Mouse (Mus musculus): Measurements from ENCODE around the gene Kif21b. TPM values are rescaled to one million over a fixed set of nuclear protein-coding genes. Genes with fewer than 3 reads are reported as not detected.

The Kif21b gene
- 0.74 and 0.88 TPM in 2 replicates for polyA plus RNA-seq (2015; fragmentation: Nextera tagmentation; extraction: Ambion mirVana)

DNA sequence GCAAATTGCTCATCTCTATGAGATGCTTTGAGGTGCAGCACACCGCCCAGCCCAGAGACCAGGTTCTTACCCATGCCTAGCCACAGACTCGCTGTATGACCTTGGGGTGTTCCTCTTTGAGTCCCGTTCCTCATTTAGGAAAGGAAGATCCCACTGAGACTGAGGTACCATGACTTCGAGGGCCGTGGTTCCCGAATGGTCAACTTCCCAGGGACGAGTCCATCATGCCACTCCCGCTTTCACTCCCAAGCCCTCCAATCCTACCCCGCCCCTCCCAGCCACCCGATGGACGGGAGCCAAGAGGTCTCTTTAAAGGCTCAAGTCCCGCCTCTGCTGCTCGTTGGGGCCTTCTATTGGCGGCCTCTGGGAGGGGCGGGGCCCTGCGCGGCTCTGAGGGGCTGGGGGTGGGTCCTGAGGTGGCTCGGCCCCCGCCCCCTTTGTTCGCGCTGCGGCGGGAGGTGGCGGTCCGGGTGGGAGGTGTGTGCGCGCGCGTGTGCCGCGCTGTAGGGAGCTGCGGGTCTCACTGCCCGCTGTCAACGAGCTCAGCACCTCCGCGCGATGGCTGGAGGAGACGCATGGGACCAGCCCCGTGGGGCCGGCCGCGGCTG, at the start of gene Kif21b:
Kif21b (plus strand) TSS at position 439 of the 608 bp plus-strand sequence.
- 1% methylated on average over 42 of the region's 42 CpGs for WGBS

DNA sequence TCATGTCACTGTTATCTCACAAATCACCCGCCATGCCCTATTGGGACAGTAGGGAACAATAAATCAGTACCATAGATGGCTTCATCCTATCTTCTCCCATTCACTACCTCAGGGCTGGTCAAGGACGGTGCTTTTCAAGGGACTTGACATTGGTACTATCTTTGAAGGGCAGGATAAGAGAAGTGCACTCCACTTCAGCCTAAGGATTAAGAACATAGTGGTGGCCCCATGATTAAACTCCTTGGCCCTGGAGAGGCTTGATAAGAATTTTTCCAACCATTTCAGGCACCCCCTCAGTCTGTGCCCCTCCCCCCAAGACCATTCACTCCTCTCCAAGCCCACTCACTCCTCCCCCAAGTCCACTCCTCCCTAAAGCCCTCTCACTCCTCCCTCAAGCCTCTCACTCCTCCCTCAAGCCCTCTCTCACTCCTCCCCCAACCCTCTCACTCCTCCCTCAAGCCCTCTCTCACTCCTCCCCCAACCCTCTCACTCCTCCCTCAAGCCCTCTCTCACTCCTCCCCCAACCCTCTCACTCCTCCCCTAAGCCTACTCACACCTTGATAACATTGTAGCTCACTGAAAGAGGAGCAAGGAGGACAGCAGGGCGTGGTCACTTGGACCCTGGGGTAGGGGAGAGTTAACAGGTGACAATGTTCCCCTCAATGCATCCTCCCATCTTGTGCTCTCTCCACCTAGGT, 45.1 kb upstream of the Kif21b start:
- Histone ChIP-seq H3K4me1 (replicated peaks; ENCODE audit: insufficient read depth, low read length) (no peaks in the 10 kb centered on the region), H3K27ac (no peak overlapping the region), H3K9me3 (replicated peaks; ENCODE audit: low read length) (no peaks in the 10 kb centered on the region; the same call in 1 of the 2 replicates), H3K27me3 (ENCODE audit: insufficient read depth, low read length) (no peaks in the 10 kb centered on the region), H3K9ac (ENCODE audit: low read depth, low read length) (no peak overlapping the region), H3K4me3 (replicated peaks; ENCODE audit: low read depth, low read length) (no peak overlapping the region), H3K36me3 (ENCODE audit: insufficient read depth, low read length) (no peaks in the 10 kb centered on the region), H3K4me2 (ENCODE audit: low read length) (no peak overlapping the region)
- DNase-seq (ENCODE audit: low spot score) (no peak), ATAC-seq (replicated peaks; ENCODE audit: low FRiP score, low read depth) (no peak)
- WGBS, result 76% methylated on average over 3 of the region's 3 CpGs
- no peak for TF ChIP-seq CTCF (IDR thresholded peaks at IDR 0.05; ENCODE audit: low read depth)

More for the DNA sequence above, at the start of gene Kif21b:
- no peak for TF ChIP-seq CTCF (IDR thresholded peaks at IDR 0.05; ENCODE audit: low read depth)
- ATAC-seq (replicated peaks; ENCODE audit: low FRiP score, low read depth), result peak; percentile 89
- no peaks in the 10 kb centered on the region for H3K9me3 ChIP-seq (replicated peaks; ENCODE audit: low read length)
- no peaks in the 10 kb centered on the region for H3K36me3 ChIP-seq (ENCODE audit: insufficient read depth, low read length)
- H3K4me3 ChIP-seq (replicated peaks; ENCODE audit: low read depth, low read length), result peak within 1 kb of the TSS; percentile 66
- H3K9ac ChIP-seq (ENCODE audit: low read depth, low read length), result peak within 1 kb of the TSS; percentile 65
- peak within 1 kb of the TSS; percentile 100 for H3K4me2 ChIP-seq (ENCODE audit: low read length)
- peak; percentile 94 for DNase-seq (ENCODE audit: low spot score)
- H3K4me1 ChIP-seq (replicated peaks; ENCODE audit: insufficient read depth, low read length), result peaks cover 21% of the 10 kb centered on the region; the same call in 1 of the 2 replicates
- H3K27me3 ChIP-seq (ENCODE audit: insufficient read depth, low read length), result no peaks in the 10 kb centered on the region
- no peak within 1 kb of the TSS for H3K27ac ChIP-seq

DNA sequence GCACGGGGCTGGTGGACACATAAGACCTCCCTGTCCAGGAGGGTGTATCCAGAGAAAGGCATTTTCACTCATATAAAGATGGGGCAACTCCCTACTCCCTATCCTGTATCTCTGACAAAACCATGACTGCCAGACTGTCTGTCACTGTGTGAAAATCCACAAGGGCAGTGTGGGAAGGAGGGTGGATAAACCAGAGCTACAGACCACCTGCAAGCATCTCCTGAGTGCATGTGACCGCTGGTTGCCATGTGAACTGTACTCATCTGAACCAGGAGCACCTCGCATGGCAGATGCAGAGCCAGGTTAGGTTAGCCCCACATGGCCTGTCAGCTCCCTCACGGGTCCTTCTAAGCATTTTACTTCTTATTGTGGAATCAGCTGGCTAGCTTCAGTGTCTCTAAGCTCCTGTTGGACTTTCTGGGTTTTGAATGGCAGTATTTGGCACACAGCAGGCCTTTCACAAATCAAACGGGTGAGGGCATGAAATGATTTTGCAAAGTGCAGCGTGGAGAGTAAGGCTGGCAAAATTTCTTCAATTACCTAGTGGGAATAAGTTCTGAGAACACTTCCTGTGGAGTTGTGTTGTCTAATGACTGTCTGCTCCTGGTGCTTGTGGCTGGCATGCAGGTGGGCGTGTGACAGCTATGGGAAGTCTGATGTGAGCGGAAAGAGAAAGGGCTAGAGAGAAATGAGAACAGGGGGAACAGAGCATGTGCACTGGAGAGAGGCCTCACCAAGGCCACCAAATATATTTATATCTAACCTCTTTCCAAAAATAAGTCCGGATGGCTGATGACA, 41.6 kb upstream of the Kif21b start:
- TF ChIP-seq CTCF (IDR thresholded peaks at IDR 0.05; ENCODE audit: low read depth), result no peak
- Histone ChIP-seq H3K27me3 (ENCODE audit: insufficient read depth, low read length) (no peaks in the 10 kb centered on the region), H3K4me1 (replicated peaks; ENCODE audit: insufficient read depth, low read length) (no peaks in the 10 kb centered on the region), H3K9ac (ENCODE audit: low read depth, low read length) (no peak overlapping the region), H3K27ac (no peak overlapping the region), H3K9me3 (replicated peaks; ENCODE audit: low read length) (no peaks in the 10 kb centered on the region), H3K4me2 (ENCODE audit: low read length) (no peak overlapping the region), H3K4me3 (replicated peaks; ENCODE audit: low read depth, low read length) (no peak overlapping the region), H3K36me3 (ENCODE audit: insufficient read depth, low read length) (no peaks in the 10 kb centered on the region)
- no peak for ATAC-seq (replicated peaks; ENCODE audit: low FRiP score, low read depth)
- 75% methylated on average over 9 of the region's 9 CpGs for WGBS
- no peak for DNase-seq (ENCODE audit: low spot score)

DNA sequence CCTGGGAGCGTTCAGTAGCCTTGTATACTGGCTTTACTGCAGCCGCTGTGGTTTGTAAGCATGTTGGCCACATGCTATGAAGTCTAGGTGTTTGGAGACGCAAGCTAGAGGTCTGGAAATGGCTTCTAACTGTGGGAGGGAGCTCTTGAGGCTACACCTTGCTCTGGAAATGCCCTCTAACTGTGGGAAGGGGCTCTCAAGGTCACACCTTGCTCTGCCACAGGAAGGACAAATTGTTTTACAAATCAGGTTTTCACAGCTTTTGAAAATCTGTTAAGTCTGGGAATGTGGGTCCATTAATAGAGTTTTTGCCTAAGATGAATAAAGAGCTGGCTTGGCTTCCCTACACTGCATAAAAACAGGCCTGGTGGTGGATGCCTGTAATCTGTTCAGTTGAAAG, 37.5 kb upstream of the Kif21b start:
- Histone ChIP-seq H3K27ac (no peak overlapping the region), H3K4me2 (ENCODE audit: low read length) (no peak overlapping the region), H3K4me1 (replicated peaks; ENCODE audit: insufficient read depth, low read length) (no peaks in the 10 kb centered on the region), H3K36me3 (ENCODE audit: insufficient read depth, low read length) (no peaks in the 10 kb centered on the region), H3K9me3 (replicated peaks; ENCODE audit: low read length) (no peaks in the 10 kb centered on the region), H3K4me3 (replicated peaks; ENCODE audit: low read depth, low read length) (no peak overlapping the region), H3K9ac (ENCODE audit: low read depth, low read length) (no peak overlapping the region), H3K27me3 (ENCODE audit: insufficient read depth, low read length) (no peaks in the 10 kb centered on the region)
- DNase-seq (ENCODE audit: low spot score) (no peak), ATAC-seq (replicated peaks; ENCODE audit: low FRiP score, low read depth) (no peak)
- TF ChIP-seq CTCF (IDR thresholded peaks at IDR 0.05; ENCODE audit: low read depth), result no peak
- WGBS, result 77% methylated on average over 3 of the region's 3 CpGs

DNA sequence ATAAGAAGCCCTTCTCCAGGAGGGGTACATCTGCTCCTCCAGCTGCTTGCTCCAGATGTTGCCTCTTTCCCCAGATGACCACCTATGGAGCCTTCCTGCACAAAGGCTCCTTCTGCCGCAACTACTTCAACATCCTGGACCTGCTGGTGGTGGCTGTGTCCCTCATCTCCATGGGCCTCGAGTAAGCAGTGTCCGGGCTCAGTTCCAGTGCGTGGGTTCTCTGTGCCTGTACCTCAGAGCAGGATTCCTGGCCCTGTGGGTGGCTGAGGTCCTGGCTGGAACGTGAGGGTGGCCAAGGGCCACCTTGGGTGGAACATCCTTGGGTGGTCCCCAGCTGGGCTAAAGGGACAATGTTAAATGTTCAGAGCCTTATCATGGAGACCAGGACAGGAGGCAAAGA, 36.4 kb upstream of the Kif21b start:
- Histone ChIP-seq H3K9me3 (replicated peaks; ENCODE audit: low read length) (no peaks in the 10 kb centered on the region), H3K4me3 (replicated peaks; ENCODE audit: low read depth, low read length) (no peak overlapping the region), H3K27me3 (ENCODE audit: insufficient read depth, low read length) (no peaks in the 10 kb centered on the region), H3K4me1 (replicated peaks; ENCODE audit: insufficient read depth, low read length) (no peaks in the 10 kb centered on the region), H3K36me3 (ENCODE audit: insufficient read depth, low read length) (no peaks in the 10 kb centered on the region), H3K4me2 (ENCODE audit: low read length) (no peak overlapping the region), H3K9ac (ENCODE audit: low read depth, low read length) (no peak overlapping the region), H3K27ac (no peak overlapping the region)
- WGBS, result 88% methylated on average over 5 of the region's 5 CpGs
- TF ChIP-seq CTCF (IDR thresholded peaks at IDR 0.05; ENCODE audit: low read depth), result no peak
- DNase-seq (ENCODE audit: low spot score) (no peak), ATAC-seq (replicated peaks; ENCODE audit: low FRiP score, low read depth) (no peak)

DNA sequence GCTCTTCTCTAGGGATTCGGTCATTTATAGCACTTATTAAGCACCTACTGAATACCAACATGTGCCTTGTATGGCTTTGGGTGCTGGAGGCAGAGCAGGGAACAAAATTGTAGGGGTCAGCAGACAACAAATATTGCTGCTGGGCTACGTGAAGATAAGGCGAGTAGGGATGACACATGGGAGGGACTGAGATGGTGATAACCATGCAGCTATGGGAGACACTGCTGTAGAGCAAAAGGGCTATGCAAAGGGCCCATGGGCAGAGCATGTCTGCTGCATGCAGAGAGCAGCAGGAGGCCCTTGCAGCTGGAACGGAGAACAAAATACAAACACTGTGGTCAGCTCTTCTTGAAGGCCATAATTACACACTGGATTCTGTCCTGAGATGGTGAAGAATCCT, 29.1 kb upstream of the Kif21b start:
- no peak overlapping the region for H3K27ac ChIP-seq
- H3K27me3 ChIP-seq (ENCODE audit: insufficient read depth, low read length), result no peaks in the 10 kb centered on the region
- no peaks in the 10 kb centered on the region for H3K9me3 ChIP-seq (replicated peaks; ENCODE audit: low read length)
- 0 out of 2 replicates have a peak, but pooled peaks cover 9% of the 10 kb centered on the region for H3K4me1 ChIP-seq (replicated peaks; ENCODE audit: insufficient read depth, low read length)
- no peaks in the 10 kb centered on the region for H3K36me3 ChIP-seq (ENCODE audit: insufficient read depth, low read length)
- WGBS, result 78% methylated on average over 4 of the region's 4 CpGs
- DNase-seq (ENCODE audit: low spot score), result no peak
- no peak overlapping the region for H3K4me2 ChIP-seq (ENCODE audit: low read length)
- no peak for ATAC-seq (replicated peaks; ENCODE audit: low FRiP score, low read depth)
- no peak overlapping the region for H3K4me3 ChIP-seq (replicated peaks; ENCODE audit: low read depth, low read length)
- no peak for TF ChIP-seq CTCF (IDR thresholded peaks at IDR 0.05; ENCODE audit: low read depth)
- no peak overlapping the region for H3K9ac ChIP-seq (ENCODE audit: low read depth, low read length)

Measured in kidney, postnatal 0 days (tissue).